Mouse (Mus musculus) layer of hippocampus, postnatal 10 days (tissue): ENCODE measurements around the gene Btbd19. TPM values are rescaled to one million over a fixed set of nuclear protein-coding genes. Genes with fewer than 3 reads are reported as not detected.
A peak's percentile ranks its signal among the peaks of the same experiment; 100 is the strongest.

Source experiments
- DNase-seq, 2 experiments: peaks; one replicate each; pipeline ENCODE4 v3.0.0; 2021; ENCODE audit warnings: low spot score in 2 of 2
- total RNA-seq, 2 experiments: library from RNA; stranded (reverse); gene quantifications; 2 replicates each; pipeline ENCODE4 v1.2.3; 2021

Btbd19 gene
- total RNA-seq, 2 experiments from 2014 or later, result 6.7 to 11.2 TPM

- no peak for DNase-seq
Measured at GRCm38 (mm10) chr4:117117931-117118330, 7.6 kb downstream of the Btbd19 start.

- no peak for DNase-seq
Measured at GRCm38 (mm10) chr4:117115592-117115991, 9.9 kb downstream of the Btbd19 start.

- no peak for DNase-seq
Measured at GRCm38 (mm10) chr4:117113237-117113636, 12.3 kb downstream of the Btbd19 start.

GRCm38 (mm10) chr4:117110985-117111384 lies 14.5 kb downstream of the Btbd19 start:
- no peak for DNase-seq

GRCm38 (mm10) chr4:117110249-117110648 lies 15.3 kb downstream of the Btbd19 start:
- DNase-seq, result no peak

GRCm38 (mm10) chr4:117109330-117109729 lies 16.2 kb downstream of the Btbd19 start:
- no peak for DNase-seq

- DNase-seq, result no peak
Measured at GRCm38 (mm10) chr4:117108524-117108849, 17.0 kb downstream of the Btbd19 start.

GRCm38 (mm10) chr4:117107813-117108523 lies 17.6 kb downstream of the Btbd19 start:
- DNase-seq, result no peak

- DNase-seq, result no peak
Measured at GRCm38 (mm10) chr4:117105127-117105526, 20.4 kb downstream of the Btbd19 start.

- no peak for DNase-seq
Measured at GRCm38 (mm10) chr4:117104672-117105071, 20.9 kb downstream of the Btbd19 start.

GRCm38 (mm10) chr4:117101218-117101617 lies 24.3 kb downstream of the Btbd19 start:
- peak in 1 of 2 experiments; percentile 33 for DNase-seq

- DNase-seq, result no peak
Measured at GRCm38 (mm10) chr4:117100036-117100435, 25.5 kb downstream of the Btbd19 start.

GRCm38 (mm10) chr4:117098764-117099036 lies 26.8 kb downstream of the Btbd19 start:
- no peak for DNase-seq

GRCm38 (mm10) chr4:117097969-117098763 lies 27.4 kb downstream of the Btbd19 start:
- no peak for DNase-seq

GRCm38 (mm10) chr4:117096666-117097065 lies 28.9 kb downstream of the Btbd19 start:
- no peak for DNase-seq

GRCm38 (mm10) chr4:117095551-117096452 lies 29.7 kb downstream of the Btbd19 start, which contains the start of gene Ptch2:
Gene Ptch2, plus strand, starts transcription at chr4:117096075.
- peak; percentile 76 to 80 for DNase-seq

GRCm38 (mm10) chr4:117094626-117095361 lies 30.7 kb downstream of the Btbd19 start:
- DNase-seq, result no peak

GRCm38 (mm10) chr4:117090586-117090985 lies 34.9 kb downstream of the Btbd19 start:
- no peak for DNase-seq

GRCm38 (mm10) chr4:117087948-117088640 lies 37.4 kb downstream of the Btbd19 start:
- no peak for DNase-seq

- no peak for DNase-seq
Measured at GRCm38 (mm10) chr4:117071183-117071582, 54.3 kb downstream of the Btbd19 start.
